Mouse (Mus musculus) forebrain, embryonic 14.5 days (tissue): ENCODE measurements at regions not wholly inside any gene's neighbourhood (a gene's known extent, or its start where the extent isn't known, plus 50 kb on each side); places are given as distances from the start of the nearest gene placed in this dataset.
"Not testable (repeated sequence)": the region's sequence is repeated elsewhere in the genome, so short reads cannot be mapped to it uniquely, and the experiment has no call there.

Experiments
- ATAC-seq: fragments of 200-750 bp; cut with Nextera tagmentation; 2 replicates; pipeline ENCODE4 v1.8.0; 2017; ENCODE audit warnings: mild to moderate bottlenecking, moderate library complexity
- DNase-seq: peaks from one replicate; pipeline ENCODE4 v3.0.0-alpha.2; 2015; ENCODE audit warnings: low spot score
- H3K27ac ChIP-seq: fragments of 300-500 bp; sonication (generic); 2 replicates; pipeline ENCODE4 v1.5.1; 2014; ENCODE audit warnings: low read depth, mild to moderate bottlenecking, control low read depth, low read length, moderate library complexity
- H3K27me3 ChIP-seq: fragments of 300-500 bp; sonication (generic); replicated peaks from 2 replicates; pipeline ENCODE4 v1.6.1; 2014; ENCODE audit warnings: low read length, control low read depth, mixed read lengths; ENCODE audit not compliant: control insufficient read depth, insufficient read depth
- H3K36me3 ChIP-seq: fragments of 300-500 bp; sonication (generic); 2 replicates; pipeline ENCODE4 v1.6.1; 2014; ENCODE audit warnings: low read length, control low read depth; ENCODE audit not compliant: control insufficient read depth, insufficient read depth
- H3K4me1 ChIP-seq: fragments of 300-500 bp; sonication (generic); 2 replicates; pipeline ENCODE4 v1.6.1; 2014; ENCODE audit warnings: antibody characterized with exemption, low read length, control low read depth; ENCODE audit not compliant: control insufficient read depth, insufficient read depth
- H3K4me2 ChIP-seq: fragments of 300-500 bp; sonication (generic); 2 replicates; pipeline ENCODE4 v1.6.1; 2014; ENCODE audit warnings: mild to moderate bottlenecking, control low read depth, low read length
- H3K4me3 ChIP-seq: fragments of 300-500 bp; sonication (generic); 2 replicates; pipeline ENCODE4 v1.5.1; 2014; ENCODE audit warnings: low read depth, low read length, control low read depth
- H3K9ac ChIP-seq: fragments of 300-500 bp; sonication (generic); 2 replicates; pipeline ENCODE4 v1.6.1; 2014; ENCODE audit warnings: mild to moderate bottlenecking, low read length, control low read depth, moderate library complexity
- H3K9me3 ChIP-seq: fragments of 300-500 bp; sonication (generic); replicated peaks from 2 replicates; pipeline ENCODE4 v1.6.1; 2016; ENCODE audit warnings: low read length, control low read depth, mixed read lengths; ENCODE audit not compliant: control insufficient read depth
- WGBS: fragments of 180-500 bp; shearing (Covaris S2); extraction: QIAGEN DNeasy Blood & Tissue Kit; methylation state at CpG from one replicate; pipeline ENCODE4 v1.1.7; 2014; 5-methylcytosine and 5-hydroxymethylcytosine counted together

DNA sequence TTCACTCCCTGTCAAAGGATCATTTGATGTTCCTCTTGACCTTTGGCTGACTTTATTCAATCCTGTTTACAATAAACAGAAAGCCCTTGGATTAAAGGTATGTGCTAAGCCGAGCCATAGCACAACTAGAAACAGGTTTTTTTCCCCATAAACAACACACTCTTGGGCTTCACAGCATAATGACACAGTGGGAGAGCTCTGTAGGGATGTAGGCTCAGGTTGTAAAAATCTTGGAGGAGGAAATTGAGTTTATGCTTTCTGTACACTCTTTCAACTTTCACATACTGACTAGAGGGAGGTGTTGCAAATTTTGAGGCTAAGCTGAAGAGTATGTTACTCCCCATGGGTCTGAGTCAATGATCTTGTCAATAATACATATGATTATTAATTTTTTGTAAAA, 69.7 kb upstream of the Akr1c12 start:
- ATAC-seq (no peak), DNase-seq (no peak)
- Histone ChIP-seq H3K4me2 (no peak overlapping the region), H3K27ac (no peak overlapping the region), H3K4me3 (no peak overlapping the region), H3K4me1 (no peaks in the 10 kb centered on the region), H3K9me3 (no peaks in the 10 kb centered on the region), H3K9ac (no peak overlapping the region), H3K36me3 (no peaks in the 10 kb centered on the region), H3K27me3 (no peaks in the 10 kb centered on the region)
- WGBS, result 52% methylated on average over 1 of the region's 1 CpGs

DNA sequence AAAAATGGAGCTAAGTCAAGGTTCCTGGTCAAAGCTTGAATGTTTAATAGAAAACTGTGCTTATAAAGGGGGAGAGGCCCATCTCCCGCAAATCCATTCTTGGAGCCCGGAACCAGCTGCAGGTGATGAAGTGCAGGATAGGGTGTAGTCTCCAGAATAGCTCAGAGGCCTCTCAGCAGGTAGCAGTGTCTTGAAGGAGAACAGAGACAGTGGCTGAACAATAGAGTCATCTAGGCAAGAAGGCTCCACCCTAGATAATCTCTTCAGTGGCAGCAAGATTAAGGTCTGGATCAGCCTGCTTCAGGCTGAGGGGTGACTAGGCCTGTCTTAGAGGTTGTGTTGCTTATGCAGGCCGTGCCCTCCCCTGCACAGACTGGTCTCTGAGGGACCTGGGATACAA, 71.4 kb upstream of the Akr1c12 start:
- Histone ChIP-seq H3K9me3 (no peaks in the 10 kb centered on the region), H3K4me2 (no peak overlapping the region), H3K4me1 (no peaks in the 10 kb centered on the region), H3K4me3 (no peak overlapping the region), H3K27me3 (no peaks in the 10 kb centered on the region), H3K36me3 (no peaks in the 10 kb centered on the region), H3K27ac (no peak overlapping the region), H3K9ac (no peak overlapping the region)
- no peak for ATAC-seq
- WGBS, result 81% methylated on average over 3 of the region's 3 CpGs
- no peak for DNase-seq

DNA sequence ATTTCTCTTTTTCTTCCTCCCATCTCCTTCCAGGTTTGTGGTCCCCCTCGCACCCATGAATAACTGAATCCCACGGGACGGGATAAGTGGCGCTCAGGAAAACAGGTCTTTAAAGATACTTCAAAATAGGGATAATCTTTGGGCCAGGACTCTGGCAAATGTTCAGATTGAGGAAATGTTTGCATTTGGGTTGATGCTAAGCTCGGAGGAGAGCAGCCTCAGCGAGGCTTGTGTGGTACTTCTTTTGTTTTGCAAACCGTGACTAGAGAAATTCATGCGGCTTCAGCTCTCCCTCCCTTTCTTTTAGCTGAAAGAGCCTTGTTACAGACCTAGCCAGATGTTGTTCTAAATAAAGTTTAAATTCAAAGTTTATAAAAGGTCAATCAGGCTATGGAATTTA, 57.5 kb upstream of the Akr1c6 start:
- not testable (repeated sequence) for H3K36me3 ChIP-seq, DNase-seq, H3K9ac ChIP-seq, H3K9me3 ChIP-seq, H3K4me3 ChIP-seq, ATAC-seq, H3K27me3 ChIP-seq, H3K4me1 ChIP-seq, H3K27ac ChIP-seq
- 20% methylated on average over 8 of the region's 8 CpGs for WGBS
- H3K4me2 ChIP-seq, result peak overlapping the region; percentile 18; the same call in 1 of the 2 replicates
